Mouse (Mus musculus): Measurements from ENCODE around the gene Kirrel3. TPM values are rescaled to one million over a fixed set of nuclear protein-coding genes. Genes with fewer than 3 reads are reported as not detected.

Gene Kirrel3
- polyA plus RNA-seq, 1 experiment from 2014 or later, result 1.8 TPM

DNA sequence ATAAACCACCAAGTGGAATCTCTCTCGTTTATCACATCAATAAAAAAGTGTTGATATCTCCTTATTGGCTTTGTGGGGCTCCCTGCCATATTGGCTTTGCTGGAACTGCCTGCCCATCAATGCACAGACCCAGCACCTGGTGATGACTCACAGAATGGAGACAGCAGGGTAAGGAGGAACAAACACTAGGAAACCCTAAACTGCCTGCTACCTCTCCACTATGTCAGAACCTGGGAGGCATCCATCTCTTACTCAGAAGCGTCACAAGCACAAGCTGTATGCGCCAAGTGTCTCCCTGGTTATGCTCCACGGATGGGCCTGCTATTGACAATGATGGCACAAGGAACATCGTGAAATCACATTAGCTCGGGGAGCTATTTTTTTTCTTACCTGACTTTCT is 33.2 kb downstream of the Kirrel3 start:
- Histone ChIP-seq H3K9me3 (no peaks in the 10 kb centered on the region), H3K4me2 (no peak overlapping the region), H3K4me1 (no peaks in the 10 kb centered on the region), H3K36me3 (no peaks in the 10 kb centered on the region), H3K4me3 (no peak overlapping the region), H3K27ac (no peak overlapping the region), H3K9ac (no peak overlapping the region), H3K27me3 (peaks cover 9% of the 10 kb centered on the region)
- no peak for ATAC-seq (ENCODE audit: borderline replicate concordance, extremely low read depth, low FRiP score, low TSS enrichment)
- WGBS, result 80% methylated on average over 6 of the region's 6 CpGs

GRCm38 (mm10) chr9:34520234-34520950 is 34.7 kb downstream of the Kirrel3 start:
- 62% methylated on average over 20 of the region's 20 CpGs for WGBS
- Histone ChIP-seq H3K27me3 (peaks cover 9% of the 10 kb centered on the region), H3K4me2 (no peak overlapping the region), H3K9me3 (no peaks in the 10 kb centered on the region), H3K4me3 (no peak overlapping the region), H3K27ac (no peak overlapping the region), H3K9ac (no peak overlapping the region), H3K36me3 (no peaks in the 10 kb centered on the region), H3K4me1 (no peaks in the 10 kb centered on the region)
- no peak for ATAC-seq (ENCODE audit: borderline replicate concordance, extremely low read depth, low FRiP score, low TSS enrichment)

- peak; percentile 65; the same call in 1 of the 2 replicates for ATAC-seq (ENCODE audit: borderline replicate concordance, extremely low read depth, low FRiP score, low TSS enrichment)
- Histone ChIP-seq H3K27me3 (peaks cover 6% of the 10 kb centered on the region), H3K4me3 (no peak overlapping the region), H3K4me2 (no peak overlapping the region), H3K4me1 (no peaks in the 10 kb centered on the region), H3K36me3 (no peaks in the 10 kb centered on the region), H3K27ac (no peak overlapping the region), H3K9me3 (no peaks in the 10 kb centered on the region), H3K9ac (no peak overlapping the region)
- 19% methylated on average over 2 of the region's 2 CpGs for WGBS
These were observed 40.0 kb downstream of the Kirrel3 start for GRCm38 (mm10) chr9:34525695-34526094.

DNA sequence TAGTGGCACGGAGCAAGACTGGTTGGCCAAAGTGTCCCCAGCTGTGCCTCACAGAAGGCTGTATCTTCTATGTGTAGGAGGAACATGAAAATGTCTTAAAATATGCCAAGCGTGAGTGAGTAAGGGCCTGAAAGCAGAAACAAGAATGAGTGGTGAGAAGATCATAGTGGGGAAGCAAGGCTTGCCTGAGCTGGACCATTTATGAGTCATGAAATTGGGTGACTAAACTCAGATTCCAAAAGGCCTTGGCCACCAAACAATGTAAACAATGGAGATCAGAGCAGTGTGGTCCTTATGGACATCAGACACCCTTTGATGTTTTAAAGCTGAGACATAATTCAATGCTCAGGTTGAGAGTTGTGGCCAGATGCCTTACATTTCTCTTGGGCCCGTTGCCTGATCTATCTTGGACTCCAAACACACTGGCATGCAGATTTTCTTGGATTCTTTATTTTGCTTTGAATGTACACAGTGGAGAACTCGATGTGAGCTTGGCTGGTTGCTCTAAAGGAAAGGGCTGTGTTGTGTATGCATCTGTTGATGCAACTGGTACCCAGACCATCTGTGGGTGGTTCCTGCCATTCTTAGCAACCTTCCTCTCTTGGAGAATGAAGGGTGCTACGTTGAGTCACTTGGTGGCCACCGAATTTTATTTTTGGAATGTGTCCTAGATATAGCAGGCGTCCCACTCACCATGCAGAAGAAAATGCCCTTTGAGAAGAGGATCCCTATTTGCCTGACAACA is 53.1 kb downstream of the Kirrel3 start:
- Histone ChIP-seq H3K4me3 (no peak overlapping the region), H3K4me1 (no peaks in the 10 kb centered on the region), H3K27me3 (no peaks in the 10 kb centered on the region), H3K9me3 (no peaks in the 10 kb centered on the region), H3K4me2 (no peak overlapping the region), H3K36me3 (no peaks in the 10 kb centered on the region), H3K9ac (no peak overlapping the region), H3K27ac (no peak overlapping the region)
- 67% methylated on average over 7 of the region's 7 CpGs for WGBS
- no peak for ATAC-seq (ENCODE audit: borderline replicate concordance, extremely low read depth, low FRiP score, low TSS enrichment)

DNA sequence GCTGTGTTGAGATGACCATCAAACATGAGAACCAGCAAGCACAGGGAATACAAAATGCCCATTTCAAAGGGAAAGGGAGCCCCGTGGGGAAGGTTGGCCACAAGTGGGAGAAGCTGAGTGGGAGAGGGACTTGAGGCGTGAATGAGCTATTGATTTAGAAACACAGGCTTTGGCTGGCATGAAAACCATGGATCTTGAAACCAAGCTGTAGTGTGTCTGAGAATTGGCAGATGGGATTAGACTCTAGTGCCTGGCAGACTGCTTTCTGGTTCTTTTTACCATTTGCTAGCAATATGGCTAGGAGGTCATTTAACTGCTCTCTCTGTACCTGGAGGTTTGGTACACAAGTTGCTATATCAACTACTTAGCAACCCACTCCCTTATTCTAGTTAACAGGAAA is 56.2 kb downstream of the Kirrel3 start:
- H3K27me3 ChIP-seq, result no peaks in the 10 kb centered on the region
- H3K9ac ChIP-seq, result no peak overlapping the region
- no peak overlapping the region for H3K27ac ChIP-seq
- H3K4me1 ChIP-seq, result no peaks in the 10 kb centered on the region
- 56% methylated on average over 2 of the region's 2 CpGs for WGBS
- H3K4me2 ChIP-seq, result no peak overlapping the region
- no peaks in the 10 kb centered on the region for H3K36me3 ChIP-seq
- no peaks in the 10 kb centered on the region for H3K9me3 ChIP-seq
- no peak for ATAC-seq (ENCODE audit: borderline replicate concordance, extremely low read depth, low FRiP score, low TSS enrichment)
- no peak overlapping the region for H3K4me3 ChIP-seq

DNA sequence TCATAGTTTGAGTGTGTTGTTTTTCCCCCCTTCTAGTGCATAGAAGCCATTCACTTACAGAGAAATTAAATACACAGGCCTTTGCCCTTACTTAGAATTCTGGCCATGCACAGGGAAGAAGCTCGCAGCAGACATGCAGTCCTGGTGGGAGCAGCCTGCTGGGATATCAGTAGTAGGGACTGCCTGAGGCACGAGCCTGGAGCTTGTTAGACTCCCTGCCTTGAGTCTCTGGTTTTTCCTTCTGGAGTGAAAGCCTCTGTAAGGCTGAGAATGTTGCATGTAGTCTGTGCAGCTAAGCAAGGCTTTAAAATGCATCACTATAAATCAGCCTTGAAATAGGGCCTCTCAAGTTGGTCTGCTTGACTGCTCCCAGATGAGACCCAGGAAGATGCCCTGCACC is 70.0 kb downstream of the Kirrel3 start:
- WGBS, result 42% methylated on average over 2 of the region's 2 CpGs

DNA sequence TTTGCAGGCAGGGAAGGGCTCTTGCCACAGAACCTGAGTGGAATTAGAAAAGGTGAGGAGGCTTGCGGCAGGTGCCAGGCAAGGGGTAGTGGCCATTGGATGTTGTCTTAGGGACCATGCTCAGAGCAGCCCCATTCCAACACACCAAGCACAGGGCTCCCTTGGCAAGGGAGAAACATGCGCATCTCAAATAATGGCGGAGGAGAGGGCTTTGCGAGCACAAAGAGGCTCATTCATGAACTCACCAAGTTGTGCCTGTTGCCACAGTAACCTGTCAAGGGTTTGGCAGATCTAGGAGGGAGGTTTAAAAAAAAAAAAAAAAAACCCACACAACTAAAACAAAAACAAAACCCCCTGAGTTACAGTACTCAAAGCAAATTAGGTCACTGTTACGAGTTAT is 72.2 kb downstream of the Kirrel3 start:
- no peaks in the 10 kb centered on the region for H3K36me3 ChIP-seq
- no peak for ATAC-seq (ENCODE audit: borderline replicate concordance, extremely low read depth, low FRiP score, low TSS enrichment)
- no peak overlapping the region for H3K9ac ChIP-seq
- WGBS, result 60% methylated on average over 5 of the region's 5 CpGs
- peaks cover 7% of the 10 kb centered on the region; the same call in 1 of the 2 replicates for H3K4me1 ChIP-seq
- no peak overlapping the region for H3K4me2 ChIP-seq
- no peaks in the 10 kb centered on the region for H3K27me3 ChIP-seq
- no peaks in the 10 kb centered on the region for H3K9me3 ChIP-seq
- H3K27ac ChIP-seq, result no peak overlapping the region
- H3K4me3 ChIP-seq, result no peak overlapping the region

More for the DNA sequence above, 70.0 kb downstream of the Kirrel3 start:
- no peak for ATAC-seq (ENCODE audit: borderline replicate concordance, extremely low read depth, low FRiP score, low TSS enrichment)
- Histone ChIP-seq H3K4me2 (no peak overlapping the region), H3K27me3 (no peaks in the 10 kb centered on the region), H3K27ac (no peak overlapping the region), H3K9me3 (no peaks in the 10 kb centered on the region), H3K4me1 (peaks cover 7% of the 10 kb centered on the region; the same call in 1 of the 2 replicates), H3K9ac (no peak overlapping the region), H3K4me3 (no peak overlapping the region), H3K36me3 (no peaks in the 10 kb centered on the region)

GRCm38 (mm10) chr9:34558291-34558899 is 72.7 kb downstream of the Kirrel3 start:
- 57% methylated on average over 8 of the region's 8 CpGs for WGBS
- Histone ChIP-seq H3K27me3 (no peaks in the 10 kb centered on the region), H3K36me3 (no peaks in the 10 kb centered on the region), H3K4me1 (peaks cover 7% of the 10 kb centered on the region; the same call in 1 of the 2 replicates), H3K9ac (no peak overlapping the region), H3K9me3 (no peaks in the 10 kb centered on the region), H3K27ac (peak overlapping the region; percentile 44), H3K4me2 (no peak overlapping the region), H3K4me3 (no peak overlapping the region)
- ATAC-seq (ENCODE audit: borderline replicate concordance, extremely low read depth, low FRiP score, low TSS enrichment), result peak; percentile 24; the same call in 1 of the 2 replicates

- no peak overlapping the region for H3K9ac ChIP-seq
- H3K36me3 ChIP-seq, result no peaks in the 10 kb centered on the region
- H3K27ac ChIP-seq, result no peak overlapping the region
- no peak overlapping the region for H3K4me2 ChIP-seq
- no peak for ATAC-seq (ENCODE audit: borderline replicate concordance, extremely low read depth, low FRiP score, low TSS enrichment)
- WGBS, result 88% methylated on average over 9 of the region's 9 CpGs
- H3K4me3 ChIP-seq, result no peak overlapping the region
- no peaks in the 10 kb centered on the region for H3K27me3 ChIP-seq
- H3K9me3 ChIP-seq, result no peaks in the 10 kb centered on the region
- H3K4me1 ChIP-seq, result peaks cover 7% of the 10 kb centered on the region; the same call in 1 of the 2 replicates
These were observed 73.4 kb downstream of the Kirrel3 start for GRCm38 (mm10) chr9:34559102-34559501.

GRCm38 (mm10) chr9:34561281-34561680 is 75.6 kb downstream of the Kirrel3 start:
- no peak overlapping the region for H3K9ac ChIP-seq
- H3K4me1 ChIP-seq, result peaks cover 7% of the 10 kb centered on the region; the same call in 1 of the 2 replicates
- H3K4me3 ChIP-seq, result no peak overlapping the region
- no peak for ATAC-seq (ENCODE audit: borderline replicate concordance, extremely low read depth, low FRiP score, low TSS enrichment)
- WGBS, result 43% methylated on average over 1 of the region's 1 CpGs
- no peaks in the 10 kb centered on the region for H3K9me3 ChIP-seq
- no peak overlapping the region for H3K4me2 ChIP-seq
- no peak overlapping the region for H3K27ac ChIP-seq
- H3K36me3 ChIP-seq, result no peaks in the 10 kb centered on the region
- no peaks in the 10 kb centered on the region for H3K27me3 ChIP-seq

DNA sequence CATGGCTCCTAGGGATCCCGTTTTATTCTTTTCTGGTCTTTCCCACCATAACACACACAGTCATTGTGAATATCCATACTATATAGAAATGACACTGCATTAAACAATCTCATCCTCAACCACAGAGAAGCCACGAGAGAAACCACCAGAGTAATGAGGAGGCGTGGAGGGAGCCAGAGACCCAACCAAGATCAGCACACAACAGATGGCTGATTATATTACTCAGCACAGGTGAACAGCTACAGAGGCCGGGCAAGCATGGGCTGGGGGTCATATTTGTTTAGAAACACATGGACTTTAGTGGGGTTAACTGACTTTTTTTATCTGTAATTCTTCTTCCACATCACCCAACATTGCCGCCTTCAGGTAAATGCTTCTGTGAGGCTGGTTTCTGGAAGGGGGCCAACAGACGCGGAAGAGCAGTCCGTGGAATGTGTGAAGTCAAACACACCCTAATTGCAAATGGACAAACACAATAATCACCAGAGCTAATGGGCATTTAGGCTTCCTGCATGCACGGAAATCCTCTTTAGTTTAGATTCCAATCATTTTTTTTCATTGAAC is 76.8 kb downstream of the Kirrel3 start:
- Histone ChIP-seq H3K27me3 (no peaks in the 10 kb centered on the region), H3K36me3 (no peaks in the 10 kb centered on the region), H3K4me3 (no peak overlapping the region), H3K4me2 (no peak overlapping the region), H3K4me1 (peaks cover 7% of the 10 kb centered on the region; the same call in 1 of the 2 replicates), H3K9me3 (no peaks in the 10 kb centered on the region), H3K9ac (no peak overlapping the region), H3K27ac (no peak overlapping the region)
- 57% methylated on average over 9 of the region's 9 CpGs for WGBS
- no peak for ATAC-seq (ENCODE audit: borderline replicate concordance, extremely low read depth, low FRiP score, low TSS enrichment)

Measured in lung, embryonic 15.5 days (tissue).